30 mouse cellular contexts compared by ENCODE assay signal in genomic region chr1:54984154-54984553, GRCm38 (mm10).
"Had no signal": no experiment of that assay in that cellular context is flagged by ENCODE, and none has a peak within 500 bp of the region (broad histone marks: within the 10 kb centered on the region; RNA-seq: fewer than 3 reads in every experiment).

No protein-coding gene starts in this region.

- H3K4me1 ChIP-seq: limb, embryonic 10.5 days; limb, embryonic 12.5 days; limb, embryonic 13.5 days; limb, embryonic 15.5 days; liver, embryonic 15.5 days; lung, embryonic 15.5 days; midbrain, embryonic 10.5 days; midbrain, embryonic 12.5 days; midbrain, embryonic 13.5 days; neural tube, embryonic 12.5 days had no signal

- H3K9ac ChIP-seq: limb, embryonic 12.5 days; limb, embryonic 13.5 days; limb, embryonic 15.5 days; liver, embryonic 12.5 days; liver, embryonic 13.5 days; liver, embryonic 14.5 days; liver, embryonic 15.5 days; liver, postnatal 0 days; lung, embryonic 14.5 days; lung, embryonic 15.5 days; midbrain, embryonic 12.5 days; midbrain, embryonic 13.5 days; neural tube, embryonic 12.5 days had no signal

- H3K27me3 ChIP-seq: limb, embryonic 12.5 days; limb, embryonic 13.5 days; limb, embryonic 15.5 days; liver, embryonic 12.5 days; liver, embryonic 13.5 days; liver, embryonic 15.5 days; lung, embryonic 15.5 days; megakaryocyte, embryonic 14.5 days; midbrain, embryonic 12.5 days; midbrain, embryonic 13.5 days; neural tube, embryonic 12.5 days had no signal

- H3K27ac ChIP-seq: left cerebral cortex, adult 2 months; limb, embryonic 10.5 days; limb, embryonic 12.5 days; limb, embryonic 13.5 days; limb, embryonic 15.5 days; liver, embryonic 12.5 days; liver, embryonic 13.5 days; liver, embryonic 14.5 days; liver, embryonic 15.5 days; lung, embryonic 15.5 days; macrophage; midbrain, embryonic 10.5 days; midbrain, embryonic 12.5 days; midbrain, embryonic 13.5 days; neural tube, embryonic 12.5 days had no signal

- H3K9me3 ChIP-seq: limb, embryonic 10.5 days; limb, embryonic 12.5 days; limb, embryonic 13.5 days; limb, embryonic 15.5 days; liver, embryonic 12.5 days; liver, embryonic 13.5 days; liver, embryonic 15.5 days; lung, embryonic 15.5 days; megakaryocyte, embryonic 14.5 days; midbrain, embryonic 10.5 days; midbrain, embryonic 12.5 days; midbrain, embryonic 13.5 days; neural tube, embryonic 12.5 days had no signal

- DNase-seq: left cerebral cortex, postnatal 4 days; liver; liver, embryonic 13.5 days; liver, postnatal 0 days; lung, adult 18-20 months; lung, adult 2 months; lung, embryonic 14.5 days; lung, postnatal 10 days; lung, postnatal 14 days; lung, postnatal 36 days; lung, postnatal 4 days; midbrain, embryonic 14.5 days had no signal

- H3K4me3 ChIP-seq: left cerebral cortex, adult 2 months; limb, embryonic 10.5 days; limb, embryonic 12.5 days; limb, embryonic 13.5 days; limb, embryonic 15.5 days; liver, embryonic 12.5 days; liver, embryonic 13.5 days; liver, embryonic 15.5 days; lung, embryonic 15.5 days; megakaryocyte, embryonic 14.5 days; midbrain, embryonic 10.5 days; midbrain, embryonic 12.5 days; midbrain, embryonic 13.5 days; myocyte; neural tube, embryonic 12.5 days had no signal

- ATAC-seq: liver, embryonic 12.5 days; midbrain, embryonic 13.5 days; midbrain, embryonic 16.5 days had no signal

- H3K4me2 ChIP-seq: limb, embryonic 12.5 days; limb, embryonic 13.5 days; limb, embryonic 15.5 days; liver, embryonic 11.5 days; liver, embryonic 12.5 days; liver, embryonic 13.5 days; liver, embryonic 15.5 days; lung, embryonic 14.5 days; lung, embryonic 15.5 days; midbrain, embryonic 12.5 days; midbrain, embryonic 13.5 days; neural tube, embryonic 12.5 days had no signal
